Mouse (Mus musculus) G1E (cell line): ENCODE measurements at regions not wholly inside any gene's neighbourhood (a gene's known extent, or its start where the extent isn't known, plus 50 kb on each side); places are given as distances from the start of the nearest gene placed in this dataset.

Source experiments
- CTCF ChIP-seq: IDR thresholded peaks from 2 replicates; pipeline ENCODE4 v1.5.1; 2012; ENCODE audit warnings: low read depth, low read length, inconsistent platforms, mixed read lengths
- POLR2AphosphoS5 ChIP-seq: IDR thresholded peaks from 2 replicates; pipeline ENCODE4 v1.6.1; 2012; ENCODE audit warnings: low read depth, low read length, inconsistent platforms; ENCODE audit not compliant: insufficient replicate concordance
- TAL1 ChIP-seq: conservative IDR thresholded peaks from 2 replicates; pipeline ENCODE4 v1.6.1; 2012; ENCODE audit warnings: low read depth, low read length, inconsistent platforms, mixed read lengths

DNA sequence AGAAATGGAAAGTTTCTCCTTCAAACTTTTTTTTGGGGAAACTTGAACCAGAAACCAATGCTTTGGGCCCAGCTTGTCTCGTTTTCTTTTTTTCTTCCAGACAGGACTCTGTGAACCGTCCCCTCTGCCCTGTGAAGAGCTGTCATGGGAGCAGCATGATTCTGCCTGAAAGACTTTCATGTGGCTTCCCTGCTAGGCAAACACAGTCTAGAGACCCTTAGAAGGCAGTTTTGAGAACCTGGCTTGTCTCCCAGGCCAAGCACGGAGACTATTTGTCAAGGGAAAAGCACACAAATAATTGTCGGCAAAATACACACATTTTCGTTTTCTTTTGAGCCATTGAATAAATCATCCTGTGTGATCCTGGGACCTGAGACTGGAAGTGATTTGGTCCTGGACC, 228.7 kb downstream of the Opa1 start:
- TF ChIP-seq CTCF (no peak), POLR2AphosphoS5 (no peak), TAL1 (no peak)
